Mouse (Mus musculus): ENCODE measurements around the gene Aox4.

Aox4 gene

GRCm38 (mm10) chr1:58278026-58278425, 67.8 kb downstream of the Aox4 start, which contains the start of gene Aox2:
Gene Aox2 (plus strand): TSS chr1:58278326.
- no peak for DNase-seq (ENCODE audit: low read depth, low spot score)
- no peaks in the 10 kb centered on the region for H3K27me3 ChIP-seq (ENCODE audit: control insufficient read depth, insufficient read depth, low read length, poor library complexity, severe bottlenecking)

GRCm38 (mm10) chr1:58278513-58278912, 68.3 kb downstream of the Aox4 start:
- Histone ChIP-seq H3K27me3 (ENCODE audit: control insufficient read depth, insufficient read depth, low read length, poor library complexity, severe bottlenecking) (no peaks in the 10 kb centered on the region), H3K36me3 (ENCODE audit: control insufficient read depth, insufficient read depth, low read length, poor library complexity, severe bottlenecking) (no peaks in the 10 kb centered on the region)
- DNase-seq (ENCODE audit: low read depth, low spot score) = no peak

More at GRCm38 (mm10) chr1:58278026-58278425, 67.8 kb downstream of the Aox4 start, which contains the start of gene Aox2:
- H3K36me3 ChIP-seq (ENCODE audit: control insufficient read depth, insufficient read depth, low read length, poor library complexity, severe bottlenecking) = no peaks in the 10 kb centered on the region

DNA sequence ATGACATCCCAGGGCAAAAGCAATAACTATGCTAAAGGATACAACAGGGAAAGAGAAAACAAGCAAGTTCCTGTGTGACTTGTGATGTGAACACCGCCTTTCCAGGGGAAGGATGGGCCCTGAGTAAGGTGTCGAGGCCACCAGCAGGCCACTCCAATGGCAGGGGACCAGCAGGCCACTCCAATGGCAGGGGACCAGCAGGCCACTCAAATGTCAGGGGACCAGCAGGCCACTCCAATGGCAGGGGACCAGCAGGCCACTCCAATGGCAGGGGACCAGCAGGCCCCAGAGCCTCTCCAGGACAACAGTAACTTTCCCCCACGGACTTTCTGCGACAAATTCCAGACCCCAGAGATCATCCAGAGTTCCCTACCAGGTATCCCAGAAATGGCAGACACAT, 70.2 kb downstream of the Aox4 start:
- H3K36me3 ChIP-seq (ENCODE audit: control insufficient read depth, insufficient read depth, low read length, poor library complexity, severe bottlenecking) = no peaks in the 10 kb centered on the region
- no peaks in the 10 kb centered on the region for H3K27me3 ChIP-seq (ENCODE audit: control insufficient read depth, insufficient read depth, low read length, poor library complexity, severe bottlenecking)
- DNase-seq (ENCODE audit: low read depth, low spot score) = no peak

GRCm38 (mm10) chr1:58280939-58281624, 70.9 kb downstream of the Aox4 start:
- Histone ChIP-seq H3K36me3 (ENCODE audit: control insufficient read depth, insufficient read depth, low read length, poor library complexity, severe bottlenecking) (no peaks in the 10 kb centered on the region), H3K27me3 (ENCODE audit: control insufficient read depth, insufficient read depth, low read length, poor library complexity, severe bottlenecking) (no peaks in the 10 kb centered on the region)
- no peak for DNase-seq (ENCODE audit: low read depth, low spot score)

DNA sequence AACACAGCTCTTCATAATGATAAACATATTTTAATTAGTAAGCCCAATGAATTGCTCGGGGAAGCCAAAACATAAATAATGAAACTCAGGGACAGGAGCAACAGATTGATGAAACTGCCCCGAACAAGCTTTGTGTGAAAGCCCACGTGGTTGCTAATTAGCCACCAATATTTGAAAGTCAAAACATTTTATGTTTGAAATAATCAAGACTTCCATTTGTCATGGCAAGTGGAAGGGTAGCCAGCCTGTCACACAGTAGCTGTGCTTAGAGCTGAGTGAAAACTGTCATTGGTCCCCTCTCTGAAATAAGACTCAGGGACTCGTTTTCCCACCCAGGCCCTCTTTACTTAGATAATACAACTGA, 71.4 kb downstream of the Aox4 start:
- Histone ChIP-seq H3K27me3 (ENCODE audit: control insufficient read depth, insufficient read depth, low read length, poor library complexity, severe bottlenecking) (no peaks in the 10 kb centered on the region), H3K36me3 (ENCODE audit: control insufficient read depth, insufficient read depth, low read length, poor library complexity, severe bottlenecking) (no peaks in the 10 kb centered on the region)
- no peak for DNase-seq (ENCODE audit: low read depth, low spot score)

DNA sequence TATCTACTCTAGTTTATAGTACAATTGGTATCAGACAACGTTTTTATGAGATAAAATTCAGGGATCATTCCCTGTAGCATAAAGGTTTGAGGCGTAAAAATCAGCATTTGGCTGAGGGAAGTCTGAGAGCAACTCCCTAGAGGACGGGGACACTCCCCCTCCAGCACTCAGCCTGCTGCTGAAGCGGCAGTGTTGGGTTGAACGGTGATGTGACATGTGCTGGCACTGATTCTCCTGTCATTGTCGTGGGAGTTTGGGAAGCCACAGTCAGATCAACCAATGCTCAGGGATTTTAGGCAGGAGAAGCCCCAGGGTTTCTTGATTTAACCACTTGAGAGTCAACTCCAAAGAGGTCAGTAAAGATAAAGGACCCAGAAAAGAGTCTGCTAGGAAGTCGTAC, 74.3 kb downstream of the Aox4 start:
- Histone ChIP-seq H3K36me3 (ENCODE audit: control insufficient read depth, insufficient read depth, low read length, poor library complexity, severe bottlenecking) (no peaks in the 10 kb centered on the region), H3K27me3 (ENCODE audit: control insufficient read depth, insufficient read depth, low read length, poor library complexity, severe bottlenecking) (no peaks in the 10 kb centered on the region)
- DNase-seq (ENCODE audit: low read depth, low spot score) = no peak

DNA sequence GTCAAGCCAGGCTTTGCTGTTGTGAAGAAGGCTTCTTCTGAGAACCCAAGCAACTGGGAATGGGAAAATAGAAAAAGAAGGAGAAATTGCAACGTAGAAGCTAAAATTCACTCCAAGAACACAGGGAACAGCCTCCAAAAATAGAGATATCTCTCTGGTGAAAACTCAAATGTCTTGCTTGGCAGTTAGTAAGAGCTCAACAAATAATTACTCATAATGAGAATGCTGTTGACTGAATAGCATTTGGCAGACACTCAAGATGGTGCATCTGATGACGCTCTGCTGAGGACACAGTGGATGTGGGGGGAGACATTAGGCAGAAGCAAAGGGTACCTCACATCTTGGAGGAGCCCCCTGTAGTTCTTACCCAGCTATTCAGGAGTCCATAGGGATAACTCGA, 77.9 kb downstream of the Aox4 start:
- H3K27me3 ChIP-seq (ENCODE audit: control insufficient read depth, insufficient read depth, low read length, poor library complexity, severe bottlenecking) = no peaks in the 10 kb centered on the region
- DNase-seq (ENCODE audit: low read depth, low spot score) = no peak
- no peaks in the 10 kb centered on the region for H3K36me3 ChIP-seq (ENCODE audit: control insufficient read depth, insufficient read depth, low read length, poor library complexity, severe bottlenecking)

DNA sequence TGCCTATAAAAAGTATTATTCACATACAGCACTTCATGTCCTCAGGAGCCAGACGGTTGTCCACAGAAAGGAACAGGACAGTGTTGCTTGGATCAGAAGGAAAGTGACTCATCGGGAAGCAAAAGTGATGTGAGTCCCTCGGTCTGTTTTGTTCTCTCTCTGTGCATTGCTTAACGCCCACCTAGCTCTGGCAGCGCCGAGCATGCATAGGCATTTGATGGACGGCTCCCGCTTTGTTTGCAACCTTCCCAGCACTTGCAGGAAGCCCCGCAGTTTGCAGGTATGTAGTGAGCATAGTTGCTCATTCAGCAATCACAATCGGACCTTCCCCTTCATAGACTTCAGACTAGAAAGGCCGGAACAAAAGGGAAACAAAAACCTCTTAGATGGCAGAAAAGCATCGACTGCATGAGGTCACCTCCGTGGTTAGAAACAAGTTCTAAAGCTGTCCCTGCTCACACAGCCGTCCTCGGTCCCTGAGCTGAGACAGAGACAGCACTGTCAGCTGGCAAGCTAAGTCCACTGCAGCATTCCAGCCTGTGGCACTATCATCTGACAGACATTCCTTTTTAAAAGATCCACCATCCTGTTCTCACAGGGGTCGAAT, 79.8 kb downstream of the Aox4 start:
- H3K36me3 ChIP-seq (ENCODE audit: control insufficient read depth, insufficient read depth, low read length, poor library complexity, severe bottlenecking) = no peaks in the 10 kb centered on the region
- H3K27me3 ChIP-seq (ENCODE audit: control insufficient read depth, insufficient read depth, low read length, poor library complexity, severe bottlenecking) = no peaks in the 10 kb centered on the region
- DNase-seq (ENCODE audit: low read depth, low spot score) = no peak

- no peak for DNase-seq (ENCODE audit: low read depth, low spot score)
- Histone ChIP-seq H3K27me3 (ENCODE audit: control insufficient read depth, insufficient read depth, low read length, poor library complexity, severe bottlenecking) (no peaks in the 10 kb centered on the region), H3K36me3 (ENCODE audit: control insufficient read depth, insufficient read depth, low read length, poor library complexity, severe bottlenecking) (no peaks in the 10 kb centered on the region)
Observed at GRCm38 (mm10) chr1:58291394-58292300, 81.5 kb downstream of the Aox4 start.

DNA sequence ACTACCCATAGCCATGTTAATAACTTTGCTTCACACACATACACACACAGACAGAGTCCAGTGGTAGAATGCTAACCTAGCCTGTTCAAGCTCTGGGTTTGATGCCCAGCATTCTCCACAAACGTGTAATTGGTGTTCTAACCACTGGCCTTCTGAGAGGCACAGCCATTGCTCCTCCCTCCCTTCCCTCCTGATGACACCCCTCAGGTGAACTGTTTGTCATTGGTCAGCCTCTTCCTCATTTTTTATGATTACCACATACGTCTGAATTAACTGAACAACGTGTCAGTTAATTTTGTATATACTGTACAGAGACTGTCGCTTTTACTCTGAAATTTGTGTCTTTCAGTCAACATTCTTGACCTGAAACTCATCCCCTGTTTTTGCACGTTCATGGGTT, 84.5 kb downstream of the Aox4 start:
- DNase-seq (ENCODE audit: low read depth, low spot score) = no peak
- no peaks in the 10 kb centered on the region for H3K36me3 ChIP-seq (ENCODE audit: control insufficient read depth, insufficient read depth, low read length, poor library complexity, severe bottlenecking)
- H3K27me3 ChIP-seq (ENCODE audit: control insufficient read depth, insufficient read depth, low read length, poor library complexity, severe bottlenecking) = no peaks in the 10 kb centered on the region

- Histone ChIP-seq H3K36me3 (ENCODE audit: control insufficient read depth, insufficient read depth, low read length, poor library complexity, severe bottlenecking) (no peaks in the 10 kb centered on the region), H3K27me3 (ENCODE audit: control insufficient read depth, insufficient read depth, low read length, poor library complexity, severe bottlenecking) (no peaks in the 10 kb centered on the region)
- peak; percentile 84 for DNase-seq (ENCODE audit: low read depth, low spot score)
Observed at GRCm38 (mm10) chr1:58296278-58296677, 86.1 kb downstream of the Aox4 start.

GRCm38 (mm10) chr1:58296821-58297220, 86.6 kb downstream of the Aox4 start:
- Histone ChIP-seq H3K36me3 (ENCODE audit: control insufficient read depth, insufficient read depth, low read length, poor library complexity, severe bottlenecking) (no peaks in the 10 kb centered on the region), H3K27me3 (ENCODE audit: control insufficient read depth, insufficient read depth, low read length, poor library complexity, severe bottlenecking) (no peaks in the 10 kb centered on the region)
- DNase-seq (ENCODE audit: low read depth, low spot score) = no peak

- DNase-seq (ENCODE audit: low read depth, low spot score) = no peak
- H3K36me3 ChIP-seq (ENCODE audit: control insufficient read depth, insufficient read depth, low read length, poor library complexity, severe bottlenecking) = no peaks in the 10 kb centered on the region
Observed at GRCm38 (mm10) chr1:58298347-58298746, 88.2 kb downstream of the Aox4 start.

GRCm38 (mm10) chr1:58301073-58301472, 90.9 kb downstream of the Aox4 start:
- DNase-seq (ENCODE audit: low read depth, low spot score) = no peak
- Histone ChIP-seq H3K27me3 (ENCODE audit: control insufficient read depth, insufficient read depth, low read length, poor library complexity, severe bottlenecking) (no peaks in the 10 kb centered on the region), H3K36me3 (ENCODE audit: control insufficient read depth, insufficient read depth, low read length, poor library complexity, severe bottlenecking) (no peaks in the 10 kb centered on the region)

More at GRCm38 (mm10) chr1:58298347-58298746, 88.2 kb downstream of the Aox4 start:
- no peaks in the 10 kb centered on the region for H3K27me3 ChIP-seq (ENCODE audit: control insufficient read depth, insufficient read depth, low read length, poor library complexity, severe bottlenecking)

- Histone ChIP-seq H3K27me3 (ENCODE audit: control insufficient read depth, insufficient read depth, low read length, poor library complexity, severe bottlenecking) (no peaks in the 10 kb centered on the region), H3K36me3 (ENCODE audit: control insufficient read depth, insufficient read depth, low read length, poor library complexity, severe bottlenecking) (no peaks in the 10 kb centered on the region)
- DNase-seq (ENCODE audit: low read depth, low spot score) = no peak
Observed at GRCm38 (mm10) chr1:58302015-58302414, 91.8 kb downstream of the Aox4 start.
